Mouse (Mus musculus): ENCODE measurements at regions not wholly inside any gene's neighbourhood (a gene's known extent, or its start where the extent isn't known, plus 50 kb on each side); places are given as distances from the start of the nearest gene placed in this dataset.
"Not testable (repeated sequence)": the region's sequence is repeated elsewhere in the genome, so short reads cannot be mapped to it uniquely, and the experiment has no call there.

GRCm38 (mm10) chr8:109311484-109312210 is 182.2 kb upstream of the Pmfbp1 start:
- peak; percentile 59 for DNase-seq (ENCODE audit: low spot score)

- peak; percentile 44 for DNase-seq (ENCODE audit: low spot score)
Measured at GRCm38 (mm10) chr8:109312731-109313130, 181.1 kb upstream of the Pmfbp1 start.

GRCm38 (mm10) chr8:109320955-109321354 is 172.9 kb upstream of the Pmfbp1 start:
- DNase-seq (ENCODE audit: low spot score) = no peak

- peak; percentile 50 for DNase-seq (ENCODE audit: low spot score)
Measured at GRCm38 (mm10) chr8:109323351-109323750, 170.5 kb upstream of the Pmfbp1 start.

- peak; percentile 71 for DNase-seq (ENCODE audit: low spot score)
Measured at GRCm38 (mm10) chr8:109324241-109324640, 169.6 kb upstream of the Pmfbp1 start.

- no peak for DNase-seq (ENCODE audit: low spot score)
Measured at GRCm38 (mm10) chr8:109336203-109336602, 157.6 kb upstream of the Pmfbp1 start.

GRCm38 (mm10) chr8:109338220-109338835 is 155.5 kb upstream of the Pmfbp1 start:
- no peak for DNase-seq (ENCODE audit: low spot score)

- DNase-seq (ENCODE audit: low spot score) = not testable (repeated sequence)
Measured at GRCm38 (mm10) chr8:109340647-109341046, 153.2 kb upstream of the Pmfbp1 start.

- DNase-seq (ENCODE audit: low spot score) = no peak
Measured at GRCm38 (mm10) chr8:109355168-109355567, 138.7 kb upstream of the Pmfbp1 start.

GRCm38 (mm10) chr8:109359396-109360051 is 134.3 kb upstream of the Pmfbp1 start:
- DNase-seq (ENCODE audit: low spot score) = peak; percentile 55

GRCm38 (mm10) chr8:109360081-109360715 is 133.6 kb upstream of the Pmfbp1 start:
- peak; percentile 70 for DNase-seq (ENCODE audit: low spot score)

- peak; percentile 66 for DNase-seq (ENCODE audit: low spot score)
Measured at GRCm38 (mm10) chr8:109360904-109361303, 132.9 kb upstream of the Pmfbp1 start.

- no peak for DNase-seq (ENCODE audit: low spot score)
Measured at GRCm38 (mm10) chr8:109361575-109362361, 132.1 kb upstream of the Pmfbp1 start.

GRCm38 (mm10) chr8:109363185-109363845 is 130.5 kb upstream of the Pmfbp1 start:
- no peak for DNase-seq (ENCODE audit: low spot score)

GRCm38 (mm10) chr8:109373977-109374376 is 119.8 kb upstream of the Pmfbp1 start:
- no peak for DNase-seq (ENCODE audit: low spot score)

- DNase-seq (ENCODE audit: low spot score) = no peak
Measured at GRCm38 (mm10) chr8:109384881-109385280, 108.9 kb upstream of the Pmfbp1 start.

GRCm38 (mm10) chr8:109395133-109395855 is 98.5 kb upstream of the Pmfbp1 start:
- no peak for DNase-seq (ENCODE audit: low spot score)

- no peak for DNase-seq (ENCODE audit: low spot score)
Measured at GRCm38 (mm10) chr8:109399616-109400015, 94.2 kb upstream of the Pmfbp1 start.

GRCm38 (mm10) chr8:109400192-109400591 is 93.6 kb upstream of the Pmfbp1 start:
- DNase-seq (ENCODE audit: low spot score) = no peak

- no peak for DNase-seq (ENCODE audit: low spot score)
Measured at GRCm38 (mm10) chr8:109407913-109408312, 85.9 kb upstream of the Pmfbp1 start.

- DNase-seq (ENCODE audit: low spot score) = no peak
Measured at GRCm38 (mm10) chr8:109410531-109410930, 83.3 kb upstream of the Pmfbp1 start.

Measured in retina, embryonic 14.5 days (tissue).